Mouse (Mus musculus) kidney, postnatal 14 days (tissue): ENCODE measurements around the gene Nudt19.
"Not testable (repeated sequence)": the region's sequence is repeated elsewhere in the genome, so short reads cannot be mapped to it uniquely, and the experiment has no call there.

Experiments
- DNase-seq: peaks from one replicate; pipeline ENCODE4 v3.0.0; 2022; ENCODE audit warnings: mixed read lengths

Gene Nudt19

DNA sequence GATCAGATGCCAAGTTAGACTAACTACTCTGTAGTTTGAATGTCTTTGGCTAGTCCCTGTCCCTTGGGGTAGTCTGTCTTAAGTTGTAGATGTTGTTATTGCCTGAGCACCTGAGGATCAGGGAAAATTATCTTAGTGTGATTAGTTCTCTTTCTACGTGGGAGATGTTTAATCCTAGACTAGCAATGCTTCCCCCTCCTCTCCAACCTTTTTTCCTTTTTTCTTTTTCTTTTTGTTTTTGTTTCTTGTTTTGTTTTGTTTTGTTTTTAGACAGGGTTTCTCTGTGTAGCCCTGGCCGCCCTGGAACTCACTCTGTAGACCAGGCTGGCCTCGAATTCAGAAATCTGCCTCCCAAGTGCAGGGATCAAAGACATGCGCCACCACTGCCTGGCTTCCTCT, at the start of gene Nudt19:
TSS of gene Nudt19 (minus strand) at position 100 of the 399 bp plus-strand sequence.
- DNase-seq, result no peak

- no peak for DNase-seq
Measured at GRCm38 (mm10) chr7:35602766-35603165, 46.7 kb upstream of the Nudt19 start.

GRCm38 (mm10) chr7:35601106-35601505, 45.0 kb upstream of the Nudt19 start:
- no peak for DNase-seq

- no peak for DNase-seq
Measured at GRCm38 (mm10) chr7:35600031-35600430, 43.9 kb upstream of the Nudt19 start.

DNA sequence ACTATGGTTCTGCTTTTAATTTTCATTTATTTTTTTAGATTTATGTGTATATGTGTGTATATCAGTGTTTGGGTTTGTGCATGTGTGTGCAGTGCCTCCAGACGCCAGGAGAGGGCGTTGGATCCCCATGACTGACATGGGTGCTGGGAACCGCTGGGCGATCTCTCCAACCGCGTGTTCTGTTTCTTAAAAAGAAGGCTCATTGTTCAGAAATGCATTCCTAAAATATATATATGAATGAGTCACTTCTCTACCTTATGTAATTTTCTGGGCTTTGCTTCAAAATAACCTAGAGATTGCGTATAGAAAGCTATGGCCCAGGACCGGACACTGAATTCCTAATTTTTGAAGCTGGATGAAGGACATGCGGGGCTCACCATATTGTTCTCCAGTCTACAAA, 43.4 kb upstream of the Nudt19 start:
- no peak for DNase-seq

- no peak for DNase-seq
Measured at GRCm38 (mm10) chr7:35594311-35594710, 38.2 kb upstream of the Nudt19 start.

GRCm38 (mm10) chr7:35590731-35591191, 34.7 kb upstream of the Nudt19 start:
- peak; percentile 27 for DNase-seq

- DNase-seq, result no peak
Measured at GRCm38 (mm10) chr7:35589485-35589884, 33.4 kb upstream of the Nudt19 start.

DNA sequence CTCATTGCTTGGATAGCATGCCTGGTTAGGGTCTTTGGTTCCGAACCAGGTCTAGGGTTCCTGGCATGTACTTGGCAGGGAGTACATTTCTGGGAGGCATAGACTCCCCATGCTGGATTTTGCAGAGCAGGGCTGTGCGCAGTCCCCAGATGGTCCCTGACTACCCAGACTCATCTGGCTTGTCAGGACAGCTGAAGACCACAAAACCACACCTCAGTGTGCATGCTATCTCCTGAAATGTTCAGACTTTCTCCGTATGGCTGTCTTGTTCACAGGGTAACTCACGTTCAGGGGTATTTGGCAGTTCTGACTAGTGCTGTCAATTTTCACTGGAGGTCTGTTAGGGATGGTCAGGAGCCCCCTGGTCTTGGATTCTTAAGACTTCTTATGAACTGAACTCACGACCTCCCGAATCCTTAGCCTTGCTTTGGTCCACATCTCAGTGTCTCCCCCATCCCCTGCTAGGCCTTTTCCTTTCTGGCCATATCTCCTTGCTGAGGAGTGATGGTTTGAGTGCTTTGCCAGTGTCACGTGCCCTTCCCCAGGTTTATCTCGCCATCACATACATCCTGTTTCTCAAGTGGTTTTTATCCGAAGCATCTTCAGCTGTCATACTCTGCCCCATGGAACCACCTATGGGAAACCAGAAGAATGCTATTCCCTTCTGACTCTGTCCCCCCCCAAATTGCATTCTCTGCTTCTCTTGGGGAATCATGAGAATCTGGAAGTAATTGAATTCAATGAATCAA, 32.8 kb upstream of the Nudt19 start:
- DNase-seq, result no peak

DNA sequence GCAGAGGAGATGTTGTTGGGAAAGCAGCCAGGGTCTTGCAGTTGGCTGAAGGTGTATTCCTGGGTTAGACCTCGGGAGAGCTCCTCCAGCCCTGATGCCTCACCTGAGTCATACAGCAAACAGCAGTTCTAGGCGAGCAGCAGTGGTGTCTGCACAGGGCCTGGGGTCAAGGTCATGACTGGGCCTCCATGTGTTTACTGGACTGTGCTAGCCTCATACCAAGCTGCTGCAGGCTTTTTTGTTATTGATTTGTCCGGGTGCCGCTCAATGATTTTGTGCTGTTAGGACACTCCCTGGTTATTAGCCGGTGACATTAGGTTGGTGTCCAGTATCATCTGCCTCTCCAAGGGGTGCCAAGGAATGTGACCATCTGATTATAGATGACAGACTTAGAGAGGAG, 31.6 kb upstream of the Nudt19 start:
- no peak for DNase-seq

DNA sequence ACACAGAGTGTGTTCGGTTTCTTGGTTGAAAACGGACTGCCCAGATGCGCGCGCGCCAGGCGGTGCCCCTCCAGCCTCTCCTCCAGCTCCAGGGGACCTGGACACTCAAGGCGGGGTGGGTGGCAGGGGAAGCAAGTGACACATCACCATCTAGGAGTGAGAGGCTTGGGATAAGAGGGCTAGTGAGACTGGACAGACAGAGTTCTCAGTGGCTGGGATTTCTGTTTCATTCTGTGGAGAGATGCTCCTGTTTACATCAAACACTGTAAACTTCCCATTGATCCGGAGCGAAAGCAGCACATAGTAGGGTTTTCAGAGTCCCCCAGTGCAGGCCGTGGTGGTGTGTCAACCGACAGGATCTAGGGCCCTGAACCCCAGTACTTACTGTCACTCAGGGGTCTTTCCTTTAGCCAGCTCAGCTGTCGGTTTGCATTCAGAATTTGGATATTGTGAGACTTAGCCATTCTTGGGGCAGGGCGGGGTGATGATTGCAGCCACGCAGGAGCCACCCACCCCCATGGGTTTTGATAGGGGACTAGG, 30.9 kb upstream of the Nudt19 start:
- no peak for DNase-seq

GRCm38 (mm10) chr7:35586055-35586905, 30.2 kb upstream of the Nudt19 start, which contains the start of gene Ankrd27:
Gene Ankrd27, plus strand, starts transcription at chr7:35586244.
- DNase-seq, result peak; percentile 97

DNA sequence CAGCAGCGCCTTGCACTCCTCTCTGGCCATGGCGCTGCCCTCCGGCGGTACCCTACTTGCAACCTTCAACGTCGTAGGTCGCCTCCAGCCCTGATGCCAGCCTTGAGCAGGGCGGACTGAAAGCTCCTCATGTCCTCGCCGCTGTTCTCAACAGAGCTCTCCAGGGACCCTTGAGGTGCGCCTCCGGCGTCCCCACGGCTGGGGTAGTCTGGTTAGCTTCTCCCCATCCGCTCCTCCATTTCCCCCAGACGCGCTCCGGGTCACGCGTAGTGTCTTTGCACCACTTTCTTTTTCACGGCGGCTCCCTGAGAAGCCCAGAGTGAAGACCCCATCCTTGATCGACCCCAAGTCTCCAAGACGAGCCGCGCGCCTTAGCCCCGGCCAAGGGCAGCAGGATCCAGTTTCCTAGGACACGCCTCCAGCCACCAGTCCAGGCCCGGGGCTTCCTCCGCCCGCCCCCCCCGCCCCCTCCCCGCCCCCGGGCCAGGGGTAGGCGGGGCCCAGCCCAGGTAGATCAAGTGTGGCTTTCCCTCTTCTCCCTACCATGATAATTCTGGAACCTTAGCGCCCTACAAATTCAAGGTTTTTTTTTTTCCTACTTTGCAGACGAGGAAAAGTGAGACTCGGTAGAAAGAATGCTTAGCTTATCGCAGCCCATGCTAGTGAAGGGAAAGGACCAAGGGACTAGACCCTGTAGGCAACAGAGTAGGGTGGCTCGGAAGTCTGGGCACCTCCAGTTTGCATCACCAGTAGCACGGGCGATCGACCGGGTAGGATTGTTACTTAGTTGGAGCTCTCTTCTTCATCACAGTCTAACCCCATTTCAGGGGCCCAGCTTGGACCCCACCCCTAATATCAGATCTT, 29.3 kb upstream of the Nudt19 start, which contains the start of gene Rgs9bp:
TSS of gene Rgs9bp (minus strand) at position 392 of the 864 bp plus-strand sequence.
- DNase-seq, result peak; percentile 84

DNA sequence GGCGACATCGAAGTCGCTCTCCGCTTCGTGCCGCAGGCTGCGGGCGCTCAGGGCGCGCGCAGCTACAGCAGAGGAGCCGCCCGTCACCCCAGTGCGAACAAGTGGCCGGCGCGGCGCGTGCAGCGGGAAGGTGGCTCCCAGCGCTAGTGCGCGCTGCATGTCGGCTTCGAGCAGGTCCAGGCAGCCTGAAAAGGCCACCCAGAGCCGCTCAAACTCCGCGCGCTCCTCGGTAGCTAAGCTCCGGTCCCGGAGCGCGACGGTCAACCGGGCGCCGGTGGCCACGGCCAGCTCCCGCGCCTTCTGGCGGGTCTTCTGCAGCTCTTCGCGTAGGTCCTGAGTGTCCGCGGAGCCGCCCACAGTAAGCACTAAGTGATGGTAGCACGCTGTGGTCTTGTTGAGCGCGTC, 28.7 kb upstream of the Nudt19 start:
- DNase-seq, result peak; percentile 39

GRCm38 (mm10) chr7:35584068-35584785, 28.1 kb upstream of the Nudt19 start:
- no peak for DNase-seq

GRCm38 (mm10) chr7:35583476-35584025, 27.4 kb upstream of the Nudt19 start:
- no peak for DNase-seq

GRCm38 (mm10) chr7:35582719-35583118, 26.6 kb upstream of the Nudt19 start:
- no peak for DNase-seq

- DNase-seq, result peak; percentile 39
Measured at GRCm38 (mm10) chr7:35579849-35580248, 23.7 kb upstream of the Nudt19 start.

- not testable (repeated sequence) for DNase-seq
Measured at GRCm38 (mm10) chr7:35570883-35571282, 14.8 kb upstream of the Nudt19 start.

GRCm38 (mm10) chr7:35569724-35570123, 13.6 kb upstream of the Nudt19 start:
- not testable (repeated sequence) for DNase-seq

- DNase-seq, result not testable (repeated sequence)
Measured at GRCm38 (mm10) chr7:35565965-35566364, 9.9 kb upstream of the Nudt19 start.
